Mouse (Mus musculus): ENCODE results near the gene Akt1s1.

GRCm38 (mm10) chr7:44828706-44829105 is 20.1 kb upstream of the Akt1s1 start:
- TF ChIP-seq CTCF (IDR thresholded peaks at IDR 0.05; ENCODE audit: borderline replicate concordance, extremely low read depth, insufficient read depth, insufficient read length) = no peak
- no peak for TF ChIP-seq POLR2A (IDR thresholded peaks at IDR 0.05; ENCODE audit: borderline replicate concordance, extremely low read depth, insufficient read depth, insufficient read length, poor library complexity, severe bottlenecking)

Measured in brain, embryonic 14.5 days (tissue).